Mouse (Mus musculus) hindlimb bud, embryonic 11.5 days (tissue): Measurements from ENCODE around the gene Cemip2.

Experiments
- DNase-seq: peaks from one replicate; pipeline ENCODE4 v3.0.0-alpha.2; 2012; ENCODE audit warnings: low read depth, low spot score; ENCODE audit errors: extremely low spot score

Gene Cemip2

DNA sequence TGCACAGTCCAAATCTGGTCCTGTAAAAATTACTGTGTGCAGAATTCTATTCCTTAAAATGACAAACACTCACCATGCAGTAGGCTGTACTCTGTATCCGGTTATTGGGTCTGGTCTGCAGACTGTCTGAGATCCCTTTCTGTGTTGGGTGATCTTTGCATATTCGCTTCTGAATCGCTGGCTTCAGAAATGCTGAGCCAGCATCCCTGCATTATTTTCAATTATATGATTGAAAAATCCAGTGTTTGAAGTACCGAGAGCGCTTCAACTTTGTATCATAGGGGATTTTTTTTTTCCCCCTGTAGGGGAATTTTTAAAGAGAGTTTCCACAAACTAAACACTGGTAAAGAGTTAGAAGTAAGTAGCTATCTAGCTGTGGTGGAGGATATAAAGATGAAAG lies 32.0 kb downstream of the Cemip2 start:
- DNase-seq, result no peak

DNA sequence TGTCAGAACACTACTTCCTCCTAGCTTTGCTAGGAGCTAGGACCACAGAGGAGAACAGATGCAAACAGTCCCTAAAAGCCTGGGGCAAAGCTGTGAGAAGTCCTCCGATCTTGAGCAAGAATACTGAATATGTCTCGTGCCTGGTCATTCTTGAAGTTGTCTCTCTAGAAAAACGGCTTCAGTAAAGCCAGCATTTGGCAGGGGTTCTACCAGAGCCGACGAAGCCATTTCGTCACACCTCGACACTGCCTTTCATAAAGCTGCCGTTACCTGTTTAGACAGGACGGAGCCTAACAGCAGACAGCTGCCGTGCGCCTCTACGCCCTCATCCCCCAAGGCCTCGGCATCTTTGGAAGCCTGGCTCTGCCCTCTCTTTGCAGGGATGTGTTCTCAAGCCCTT lies 35.4 kb downstream of the Cemip2 start:
- no peak for DNase-seq

DNA sequence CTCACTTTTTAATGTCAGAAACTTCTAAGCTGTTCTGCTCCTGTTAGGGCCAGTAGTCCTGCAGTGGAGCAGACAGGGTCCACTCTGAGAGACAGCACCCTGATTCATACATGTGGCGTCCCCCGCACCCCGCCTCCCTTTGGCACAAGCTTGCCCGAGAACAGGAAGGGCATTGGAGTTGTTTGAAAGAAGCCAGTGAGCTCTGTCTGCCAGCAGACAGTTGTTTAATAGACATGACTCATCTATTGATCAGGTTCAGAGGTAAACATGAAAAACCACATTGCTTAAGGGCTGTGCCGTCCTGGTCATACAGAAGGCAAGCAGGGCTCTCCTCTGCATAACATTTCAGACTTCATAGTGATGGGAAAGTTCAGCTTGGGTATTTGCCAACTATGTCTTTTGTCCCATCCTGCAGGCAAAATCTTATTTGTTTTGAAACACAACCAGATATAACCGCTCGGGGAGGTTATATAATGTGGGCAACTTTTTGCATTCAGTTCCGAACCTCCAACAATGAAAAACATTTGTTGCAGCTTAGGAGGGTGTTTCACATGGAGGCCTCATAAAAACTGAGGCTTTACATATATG lies 36.4 kb downstream of the Cemip2 start:
- DNase-seq, result no peak

DNA sequence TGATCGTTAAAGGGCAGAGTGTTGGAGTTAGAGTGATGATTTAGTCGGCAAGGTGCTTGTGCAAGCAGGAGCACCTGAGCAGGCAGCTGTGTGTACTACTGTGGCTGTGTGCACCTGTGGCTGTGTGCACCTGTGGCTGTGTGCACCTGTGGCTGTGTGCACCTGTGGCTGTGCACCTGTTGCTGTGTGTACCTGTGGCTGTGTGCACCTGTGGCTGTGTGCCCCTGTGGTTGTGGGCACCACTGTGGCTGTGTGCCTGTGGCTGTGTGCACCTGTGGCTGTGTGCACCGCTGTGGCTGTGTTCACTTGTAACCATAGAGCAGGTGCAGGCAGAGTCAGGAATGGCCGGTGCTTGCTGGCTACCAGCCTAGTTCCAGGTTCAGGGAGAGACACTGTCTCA lies 38.1 kb downstream of the Cemip2 start:
- no peak for DNase-seq

DNA sequence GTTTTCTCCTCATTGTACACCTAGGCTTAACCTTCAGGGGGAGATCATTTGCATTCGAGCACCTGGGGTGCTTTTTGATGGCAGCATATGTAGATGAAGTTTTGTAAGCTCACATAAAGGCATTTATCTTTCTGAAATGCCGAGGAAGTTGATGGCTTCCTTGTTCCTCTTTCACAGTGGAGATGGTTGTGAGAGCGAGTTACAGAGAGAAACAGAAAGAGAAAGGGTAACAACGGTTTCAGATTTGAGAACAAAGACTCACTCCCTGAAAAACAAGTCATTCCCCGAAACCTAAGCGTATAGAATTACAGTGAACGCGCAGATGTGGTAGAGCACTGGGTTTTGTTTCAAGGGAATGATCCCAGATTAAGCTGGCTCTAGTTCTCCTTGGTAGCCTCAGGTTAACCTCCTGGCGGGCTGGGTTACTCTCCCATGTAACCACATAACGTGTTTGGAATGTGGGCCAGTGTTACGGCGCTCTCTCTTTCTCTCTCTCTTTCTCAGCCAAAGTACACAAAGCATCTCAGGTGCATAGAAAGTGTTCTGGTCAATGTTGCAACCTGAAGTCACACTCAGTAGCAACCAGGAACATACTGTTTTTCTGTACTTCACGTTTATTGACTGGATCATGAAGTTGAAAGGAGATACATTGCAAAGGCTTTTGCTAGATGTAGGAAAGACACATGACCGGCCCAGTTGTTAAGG lies 40.0 kb downstream of the Cemip2 start:
- no peak for DNase-seq

DNA sequence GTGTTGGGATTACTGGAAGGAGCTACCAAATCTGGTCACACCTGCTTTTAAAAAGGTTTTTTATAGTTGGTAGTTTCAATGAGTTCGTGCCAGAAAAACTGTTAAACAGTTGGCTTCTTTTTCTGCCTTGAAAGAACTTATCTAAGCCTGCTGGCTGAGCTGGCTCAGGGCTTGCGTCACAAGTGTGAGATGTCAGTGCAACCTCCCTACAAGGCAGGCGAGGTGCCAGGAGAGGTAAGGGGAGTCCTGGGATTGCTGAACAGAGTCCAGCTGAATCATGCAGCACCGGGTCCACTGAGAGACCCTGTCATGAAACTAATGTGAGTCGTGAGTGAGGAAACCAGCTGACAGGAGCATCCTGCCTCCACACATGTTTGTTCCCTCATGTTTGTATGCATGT lies 41.4 kb downstream of the Cemip2 start:
- no peak for DNase-seq

DNA sequence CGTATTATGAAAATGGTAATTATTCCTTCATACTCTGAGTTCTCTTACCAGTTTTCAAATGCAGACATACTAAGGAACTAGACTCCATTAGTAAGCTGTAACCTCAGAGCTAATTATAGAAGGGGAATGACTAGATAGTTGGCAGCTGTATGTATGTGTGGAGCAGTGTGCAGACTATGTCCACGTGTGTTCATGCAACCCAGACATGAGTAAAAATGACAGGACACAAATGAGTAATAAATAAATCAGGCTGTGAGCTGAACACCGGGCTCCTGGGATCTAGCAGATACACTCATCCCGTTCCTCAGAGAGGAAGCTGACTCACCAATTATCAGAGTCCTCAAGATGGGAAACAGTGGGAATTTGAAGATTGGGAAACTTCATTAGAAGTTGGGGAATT lies 42.0 kb downstream of the Cemip2 start:
- no peak for DNase-seq

DNA sequence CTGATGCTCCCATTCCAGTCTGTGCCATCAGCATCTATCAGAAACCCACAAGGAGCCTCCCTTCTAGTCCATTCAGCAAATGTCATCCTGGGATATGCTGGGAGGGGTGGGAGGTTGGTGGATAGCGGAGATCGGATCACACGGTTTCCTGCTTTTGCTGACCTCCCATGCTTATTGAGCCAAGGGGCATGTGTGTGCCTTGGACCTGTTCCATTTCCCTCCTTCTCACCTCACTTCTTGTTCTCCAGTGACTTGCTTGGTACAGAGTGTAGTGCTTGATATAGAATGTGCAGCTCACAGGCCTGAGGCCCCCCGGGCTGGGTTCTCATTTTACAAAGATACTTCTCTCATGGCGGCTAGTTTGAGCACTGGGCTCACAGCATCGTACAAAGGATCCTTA lies 43.7 kb downstream of the Cemip2 start:
- no peak for DNase-seq

DNA sequence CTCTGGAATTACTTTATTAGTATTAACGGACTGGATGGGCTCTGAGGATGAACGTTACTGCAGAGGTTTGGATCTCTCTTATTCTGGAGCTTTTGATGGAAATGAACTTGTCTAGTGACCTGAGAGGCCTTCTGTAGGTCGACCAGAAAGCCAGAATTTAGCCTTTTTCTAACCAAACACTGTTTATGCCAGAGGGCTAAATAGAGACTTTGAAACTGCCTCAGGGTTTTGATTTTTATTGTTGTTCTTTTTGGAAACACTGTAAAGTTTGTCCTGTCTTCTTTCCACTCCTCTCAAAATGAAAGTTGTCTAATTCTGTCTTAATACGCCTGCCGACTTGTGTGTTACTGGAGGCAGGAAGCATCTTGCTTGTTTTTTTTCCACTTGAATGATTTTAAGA lies 46.0 kb downstream of the Cemip2 start:
- DNase-seq, result no peak

DNA sequence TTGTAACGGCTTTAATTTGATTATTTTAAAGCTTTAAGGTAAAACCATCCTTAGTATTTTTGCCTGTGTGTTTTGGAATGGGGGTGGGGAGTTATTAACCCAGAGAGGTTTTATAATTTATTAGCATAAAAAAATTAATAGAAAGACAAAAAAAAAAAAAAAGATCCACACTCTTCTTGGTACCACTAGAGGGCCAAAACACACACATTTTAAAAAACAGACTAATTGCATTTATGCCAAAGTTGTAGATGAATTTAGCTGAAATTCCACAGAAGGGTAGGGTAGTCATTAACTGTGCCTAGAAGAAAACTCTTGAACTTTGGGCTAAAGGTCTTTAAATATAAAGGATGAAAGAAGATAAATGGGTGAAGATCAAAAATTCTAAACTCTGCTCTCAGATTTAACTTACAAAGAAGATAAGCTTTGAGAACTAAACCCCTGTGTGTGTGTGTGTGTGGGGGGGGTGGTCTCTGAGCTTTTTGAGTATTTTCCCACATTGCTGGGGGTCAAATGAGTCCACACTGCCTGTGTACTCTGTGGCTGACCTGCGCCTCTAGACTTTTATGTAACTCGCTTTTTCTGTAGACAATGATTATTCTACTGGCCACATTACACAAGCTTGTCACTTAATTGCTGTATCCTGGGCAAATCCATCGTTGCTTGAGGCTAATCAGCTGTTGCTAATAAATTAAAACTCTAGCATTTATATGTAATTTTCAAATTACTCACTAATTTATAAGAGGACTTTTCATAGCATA lies 47.2 kb downstream of the Cemip2 start:
- DNase-seq, result no peak

DNA sequence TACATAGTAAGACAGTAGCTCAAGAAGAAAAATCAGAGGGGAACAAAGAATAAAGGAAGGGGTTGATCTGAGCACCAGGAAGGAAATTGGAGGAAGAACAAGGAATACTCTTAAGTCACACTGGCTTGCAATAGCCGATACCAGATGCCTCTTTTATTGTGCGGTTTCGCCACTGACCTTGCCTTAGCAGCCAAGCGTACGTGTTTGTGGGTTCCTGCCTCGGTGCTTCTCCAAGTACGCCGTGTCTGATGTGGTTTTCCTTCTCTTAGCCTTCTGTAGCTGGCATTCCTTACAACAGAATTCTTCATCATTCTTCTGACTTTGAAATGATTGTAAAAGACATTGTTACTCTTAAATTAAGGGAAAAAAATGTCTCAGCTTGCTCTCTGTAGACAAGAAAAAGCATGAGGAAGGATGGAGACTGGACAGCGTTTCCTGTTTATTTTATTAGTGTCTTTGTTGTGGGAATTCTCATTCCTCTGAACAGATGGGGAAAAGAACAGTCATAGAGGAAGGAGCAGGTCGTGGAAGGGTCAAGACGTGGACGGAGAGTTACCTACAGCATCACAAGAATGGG lies 55.4 kb downstream of the Cemip2 start:
- no peak for DNase-seq

DNA sequence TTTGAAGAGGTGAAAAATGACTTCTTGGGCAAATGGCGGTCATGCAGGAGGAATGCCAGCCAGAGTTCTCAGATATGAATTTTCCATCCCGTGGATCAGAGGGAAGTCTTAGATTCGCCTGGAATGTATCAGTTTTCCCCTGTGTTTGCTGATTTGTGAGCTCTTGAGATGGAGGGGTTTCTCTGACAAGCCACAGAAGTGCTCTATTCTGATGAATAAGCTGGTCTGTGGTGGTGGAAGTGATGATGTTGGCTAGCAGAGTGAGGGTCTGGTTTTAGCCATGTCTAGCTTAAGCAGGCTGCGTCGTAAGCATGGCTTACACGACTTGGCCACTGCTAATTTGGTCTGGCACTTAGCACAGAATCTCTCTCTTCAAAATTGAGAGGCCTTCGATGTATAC lies 56.8 kb downstream of the Cemip2 start:
- no peak for DNase-seq

DNA sequence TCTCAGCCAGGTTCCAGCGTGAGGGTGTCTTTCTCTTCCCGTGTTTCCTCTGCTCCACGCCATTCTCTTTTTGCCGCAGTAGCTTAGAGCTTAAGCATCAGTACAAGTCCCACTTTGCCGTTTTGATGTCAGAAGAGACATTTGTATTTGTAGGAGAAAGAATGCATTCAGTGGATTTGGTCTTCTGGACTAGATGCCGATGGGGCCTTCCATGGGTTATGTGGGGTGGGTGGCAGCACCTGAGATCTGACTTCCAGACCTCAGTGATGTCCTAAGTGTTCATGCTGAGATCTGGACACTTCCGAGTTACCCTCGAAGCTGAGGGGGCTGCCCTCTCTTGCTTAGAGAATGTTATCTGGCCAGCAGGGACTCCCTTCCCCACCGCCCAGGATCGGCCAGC lies 72.6 kb downstream of the Cemip2 start:
- no peak for DNase-seq

DNA sequence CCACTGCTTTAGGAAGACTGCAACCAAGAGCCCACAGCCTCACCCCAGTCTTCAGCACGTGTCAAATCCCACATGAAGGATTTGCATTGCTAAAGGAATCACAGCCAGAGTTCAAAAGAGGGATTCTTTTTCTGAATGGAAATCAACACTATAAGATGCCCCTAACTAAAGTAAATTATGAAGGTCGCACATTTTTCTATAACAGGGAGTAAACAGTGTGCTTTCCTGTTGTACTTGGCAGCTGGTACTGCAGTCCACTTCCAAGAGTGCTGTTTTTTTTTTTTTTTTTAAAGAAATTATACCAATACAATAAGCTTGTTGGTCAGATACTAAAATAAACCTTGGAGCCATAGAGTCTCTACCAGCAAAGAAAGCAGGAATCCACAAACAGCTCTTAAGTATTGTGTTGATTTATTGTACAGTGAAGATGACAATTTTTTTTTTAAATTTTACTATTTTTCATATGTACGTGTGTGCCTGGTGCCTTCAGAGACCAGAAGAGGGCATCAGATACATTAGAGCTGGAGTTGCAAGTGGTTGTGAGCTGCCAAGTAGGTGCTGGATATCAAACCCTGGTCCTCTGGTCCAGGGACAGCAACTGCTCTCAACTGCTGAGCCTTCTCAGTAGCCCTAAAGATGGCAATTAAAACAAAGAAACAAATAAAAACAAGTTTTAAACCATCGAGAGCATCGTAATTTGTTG lies 76.5 kb downstream of the Cemip2 start:
- no peak for DNase-seq

DNA sequence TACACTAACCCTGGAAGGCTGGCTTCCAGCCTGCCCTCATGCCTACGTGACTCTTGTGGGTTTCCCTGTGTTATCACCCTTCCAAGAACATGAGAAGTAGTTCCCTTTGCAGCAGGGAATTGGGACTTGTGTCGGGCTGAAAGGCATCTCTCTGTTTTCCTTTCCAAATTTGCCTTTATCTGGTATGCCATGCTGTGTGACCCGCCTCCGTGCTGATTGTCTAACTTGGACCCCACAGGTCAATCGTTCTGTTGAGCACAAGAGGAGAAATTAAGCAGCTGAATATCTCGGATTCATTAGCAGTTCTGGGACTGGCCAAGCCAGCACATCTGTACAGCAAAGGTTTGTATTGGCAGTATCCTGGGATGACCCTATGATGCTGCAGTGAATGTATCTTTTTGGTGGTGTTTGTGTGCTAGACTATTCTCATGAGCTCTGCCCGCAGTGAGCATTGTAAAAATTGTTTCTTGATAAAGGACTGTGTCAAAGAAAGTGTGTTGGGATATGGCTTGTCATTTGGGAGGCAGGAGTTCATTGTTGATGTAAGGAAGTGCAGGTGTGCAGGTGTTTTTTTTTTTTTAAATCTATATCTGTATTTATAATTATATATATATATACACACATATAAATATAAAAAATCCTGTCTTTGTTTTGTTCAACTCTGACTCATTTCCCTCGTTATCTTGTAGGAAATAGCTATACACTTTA lies 77.4 kb downstream of the Cemip2 start:
- no peak for DNase-seq

DNA sequence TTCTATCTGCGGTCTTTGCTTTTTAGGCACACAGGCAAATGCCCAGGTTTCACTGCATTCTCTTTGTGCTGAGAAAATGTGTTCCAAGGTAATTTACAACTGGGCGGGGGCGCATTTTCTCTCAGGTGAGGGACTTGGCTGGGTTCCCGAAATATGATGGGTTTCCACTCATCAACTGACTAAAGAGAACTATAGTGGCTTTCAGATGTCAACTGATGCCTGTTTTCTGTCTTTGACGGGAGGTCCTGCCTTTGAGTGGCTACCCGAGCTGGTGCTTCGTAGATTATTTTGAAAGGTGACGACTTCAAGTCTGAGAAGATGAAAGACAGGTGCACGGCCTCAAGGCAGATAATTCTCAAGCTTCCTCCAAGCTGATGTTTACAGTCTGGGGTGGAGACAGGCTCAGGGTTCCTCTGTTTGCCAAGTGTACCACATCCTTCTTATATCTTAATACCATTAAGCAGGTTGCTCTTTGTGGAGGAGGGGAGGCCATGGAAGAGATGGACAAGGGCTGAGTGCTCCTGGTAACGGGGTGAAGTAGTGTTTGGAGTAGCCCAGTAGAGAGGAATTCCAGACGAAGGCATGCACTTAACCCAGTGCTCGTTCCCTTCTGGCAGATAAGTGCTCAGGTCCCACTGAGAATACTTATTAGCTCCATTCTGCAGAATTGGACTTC lies 80.8 kb downstream of the Cemip2 start:
- DNase-seq, result no peak

DNA sequence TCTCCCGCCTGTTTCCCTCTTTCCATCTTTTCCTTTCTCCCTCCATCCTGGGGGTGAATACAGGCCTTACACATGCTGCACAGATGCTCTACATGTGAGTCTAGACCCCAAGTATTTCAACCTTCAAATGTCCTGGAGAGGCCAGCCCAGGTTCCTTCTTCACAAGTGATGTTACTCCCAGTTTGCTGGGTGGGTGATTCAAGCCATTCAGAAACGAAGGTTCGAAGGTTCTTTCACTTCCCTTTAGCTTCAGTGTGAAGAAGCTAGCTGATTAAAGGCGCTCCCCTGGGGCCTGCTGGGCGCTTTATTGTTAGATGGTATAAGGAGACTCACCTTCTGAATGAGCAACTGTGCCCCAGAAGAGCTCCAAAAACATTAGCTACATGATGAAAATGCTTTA lies 82.0 kb downstream of the Cemip2 start:
- DNase-seq, result no peak

DNA sequence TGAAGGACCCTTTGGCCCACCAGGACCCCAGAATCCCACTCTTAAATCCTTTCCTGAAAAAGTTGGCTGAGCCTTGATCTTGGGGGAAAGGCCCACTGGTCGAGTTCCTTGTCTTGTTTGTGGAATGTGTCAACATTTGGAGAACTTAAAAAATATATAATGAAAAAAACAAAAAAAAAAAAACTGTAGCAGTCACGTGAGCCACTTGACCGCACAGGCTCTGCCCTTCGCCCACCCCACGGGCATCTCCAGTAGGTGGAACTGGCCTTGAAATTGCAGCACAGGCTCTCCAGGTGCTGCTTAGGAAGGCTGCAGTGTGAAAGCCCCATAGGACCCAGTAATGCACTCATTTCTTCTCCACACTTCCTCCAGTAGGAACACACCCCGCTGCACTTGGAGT lies 82.8 kb downstream of the Cemip2 start:
- no peak for DNase-seq

DNA sequence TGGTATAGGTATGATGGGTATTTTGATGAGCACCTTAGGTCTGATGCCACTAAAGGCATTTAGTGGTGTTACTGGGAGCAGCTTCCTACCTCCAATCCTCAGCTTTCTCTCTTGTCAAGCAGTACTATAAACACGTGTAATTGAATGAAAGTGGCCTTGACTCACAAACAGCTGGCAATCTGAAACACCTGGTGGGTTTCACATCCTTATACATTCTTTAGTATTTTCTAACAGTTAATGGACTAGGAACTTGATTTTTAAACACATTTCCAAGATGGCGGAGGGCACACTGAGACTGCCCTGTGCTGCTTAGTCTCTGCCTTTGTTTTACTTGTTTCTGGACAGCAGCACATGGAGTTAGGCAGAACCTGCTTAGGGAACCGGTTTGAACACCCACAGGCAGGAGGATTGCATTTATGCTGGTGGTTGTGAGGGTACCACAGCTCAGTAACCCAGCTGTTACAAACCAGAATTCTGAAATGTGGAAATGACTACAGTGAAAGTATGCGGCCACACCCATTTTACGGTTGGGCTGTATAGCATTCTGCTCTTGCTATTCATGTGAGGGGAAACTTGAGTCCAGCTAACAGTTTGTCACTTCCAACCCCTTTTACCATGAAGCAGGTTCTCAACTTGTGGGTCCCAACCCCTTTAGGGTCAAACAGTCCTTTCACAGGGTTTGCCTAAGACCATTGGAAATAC lies 84.3 kb downstream of the Cemip2 start:
- DNase-seq, result no peak
